Mouse (Mus musculus) stomach, postnatal 0 days (tissue): ENCODE data around the gene Ankrd11. TPM values are rescaled to one million over a fixed set of nuclear protein-coding genes. Genes with fewer than 3 reads are reported as not detected.
A peak's percentile ranks its signal among the peaks of the same experiment; 100 is the strongest.

Experiments
- ATAC-seq: fragments of 200-750 bp; cut with Nextera tagmentation; 2 replicates; pipeline ENCODE4 v1.8.0; 2017; ENCODE audit not compliant: low FRiP score, low TSS enrichment
- DNase-seq: peaks from one replicate; pipeline ENCODE4 v3.0.0-alpha.2; 2016; ENCODE audit warnings: low spot score
- H3K27ac ChIP-seq: fragments of 300-500 bp; sonication (generic); replicated peaks from 2 replicates; pipeline ENCODE4 v1.5.1; 2014; ENCODE audit warnings: mild to moderate bottlenecking, control low read depth
- H3K27me3 ChIP-seq: fragments of 300-500 bp; sonication (generic); 2 replicates; pipeline ENCODE4 v1.6.1; 2014; ENCODE audit warnings: low read length; ENCODE audit not compliant: control insufficient read depth, insufficient read depth
- H3K36me3 ChIP-seq: fragments of 300-500 bp; sonication (generic); 2 replicates; pipeline ENCODE4 v1.6.1; 2014; ENCODE audit warnings: low read length, mixed read lengths; ENCODE audit not compliant: control insufficient read depth, insufficient read depth
- H3K4me1 ChIP-seq: fragments of 300-500 bp; sonication (generic); replicated peaks from 2 replicates; pipeline ENCODE4 v1.6.1; 2014; ENCODE audit warnings: antibody characterized with exemption; ENCODE audit not compliant: control insufficient read depth, insufficient read depth
- H3K4me2 ChIP-seq: fragments of 300-500 bp; sonication (generic); replicated peaks from 2 replicates; pipeline ENCODE4 v1.6.1; 2014; ENCODE audit warnings: low read depth, mild to moderate bottlenecking, control low read depth, moderate library complexity
- H3K4me3 ChIP-seq: fragments of 300-500 bp; sonication (generic); 2 replicates; pipeline ENCODE4 v1.5.1; 2014; ENCODE audit warnings: low read depth, low read length, control low read depth
- H3K9ac ChIP-seq: fragments of 300-500 bp; sonication (generic); 2 replicates; pipeline ENCODE4 v1.6.1; 2014; ENCODE audit warnings: mild to moderate bottlenecking, low read length, control low read depth, mixed read lengths
- H3K9me3 ChIP-seq: fragments of 300-500 bp; sonication (generic); 2 replicates; pipeline ENCODE4 v1.6.1; 2016; ENCODE audit warnings: low read length; ENCODE audit not compliant: control insufficient read depth
- CTCF ChIP-seq: IDR thresholded peaks from 2 replicates; pipeline ENCODE4 v1.5.1; 2016; ENCODE audit warnings: antibody characterized with exemption, low read depth, mild to moderate bottlenecking, moderate library complexity
- EP300 ChIP-seq: optimal IDR thresholded peaks from 2 replicates; pipeline ENCODE3; 2016; ENCODE audit warnings: antibody characterized with exemption
- WGBS: fragments of 180-500 bp; shearing (Covaris S2); extraction: QIAGEN DNeasy Blood & Tissue Kit; methylation state at CpG from one replicate; pipeline ENCODE4 v1.1.7; 2014; 5-methylcytosine and 5-hydroxymethylcytosine counted together
- polyA plus RNA-seq: library from polyadenylated mRNA; unstranded; fragments of >200 nt; fragmentation: Nextera tagmentation; extraction: Ambion mirVana; gene quantifications from 2 replicates; pipeline ENCODE4 v1.2.1, GENCODE M21; 2015

Ankrd11 gene
- polyA plus RNA-seq, 1 experiment from 2014 or later: 35.0 TPM

GRCm38 (mm10) chr8:122918438-122919107 lies 123.5 kb downstream of the Ankrd11 start:
- H3K4me2 ChIP-seq: no peak overlapping the region
- DNase-seq: no peak
- H3K9ac ChIP-seq: no peak overlapping the region
- ATAC-seq: no peak
- H3K27ac ChIP-seq: peak overlapping the region; percentile 50
- H3K9me3 ChIP-seq: no peaks in the 10 kb centered on the region
- H3K36me3 ChIP-seq: 0 out of 2 replicates have a peak, but pooled peaks cover 2% of the 10 kb centered on the region
- 66% methylated on average over 7 of the region's 7 CpGs for WGBS
- H3K4me3 ChIP-seq: no peak overlapping the region
- TF ChIP-seq CTCF: no peak
- TF ChIP-seq EP300: no peak
- peaks cover 14% of the 10 kb centered on the region; the same call in 1 of the 2 replicates for H3K4me1 ChIP-seq
- H3K27me3 ChIP-seq: no peaks in the 10 kb centered on the region

- Histone ChIP-seq H3K9ac (no peak overlapping the region), H3K27me3 (no peaks in the 10 kb centered on the region), H3K4me1 (peaks cover 14% of the 10 kb centered on the region; the same call in 1 of the 2 replicates), H3K4me2 (0 out of 2 replicates have a peak overlapping the region, but pooled peaks have one; percentile 1), H3K27ac (peak overlapping the region; percentile 50), H3K4me3 (no peak overlapping the region), H3K9me3 (no peaks in the 10 kb centered on the region), H3K36me3 (0 out of 2 replicates have a peak, but pooled peaks cover 5% of the 10 kb centered on the region)
- WGBS: 34% methylated on average over 11 of the region's 11 CpGs
- peak; percentile 54; the same call in 1 of the 2 replicates for ATAC-seq
- no peak for TF ChIP-seq CTCF
- no peak for TF ChIP-seq EP300
- DNase-seq: peak; percentile 37
These were observed 124.3 kb downstream of the Ankrd11 start for GRCm38 (mm10) chr8:122917531-122918392.

GRCm38 (mm10) chr8:122916766-122917165 lies 125.3 kb downstream of the Ankrd11 start:
- Histone ChIP-seq H3K27me3 (no peaks in the 10 kb centered on the region), H3K36me3 (0 out of 2 replicates have a peak, but pooled peaks cover 5% of the 10 kb centered on the region), H3K4me1 (peaks cover 14% of the 10 kb centered on the region; the same call in 1 of the 2 replicates), H3K9me3 (no peaks in the 10 kb centered on the region), H3K9ac (no peak overlapping the region), H3K4me2 (no peak overlapping the region), H3K4me3 (no peak overlapping the region), H3K27ac (no peak overlapping the region)
- ATAC-seq (no peak), DNase-seq (no peak)
- TF ChIP-seq CTCF (no peak), EP300 (no peak)
- 48% methylated on average over 3 of the region's 3 CpGs for WGBS

- DNase-seq: no peak
- H3K4me1 ChIP-seq: peaks cover 6% of the 10 kb centered on the region; the same call in 1 of the 2 replicates
- TF ChIP-seq EP300 (no peak), CTCF (no peak)
- ATAC-seq: no peak
- no peaks in the 10 kb centered on the region for H3K27me3 ChIP-seq
- 92% methylated on average over 4 of the region's 4 CpGs for WGBS
- H3K27ac ChIP-seq: no peak overlapping the region
- H3K9ac ChIP-seq: no peak overlapping the region
- no peak overlapping the region for H3K4me2 ChIP-seq
- no peak overlapping the region for H3K4me3 ChIP-seq
- H3K9me3 ChIP-seq: no peaks in the 10 kb centered on the region
- H3K36me3 ChIP-seq: peaks cover 11% of the 10 kb centered on the region
These were observed 129.2 kb downstream of the Ankrd11 start for GRCm38 (mm10) chr8:122912871-122913270.

- Histone ChIP-seq H3K9me3 (no peaks in the 10 kb centered on the region), H3K4me1 (0 out of 2 replicates have a peak, but pooled peaks cover 2% of the 10 kb centered on the region), H3K9ac (no peak overlapping the region), H3K4me2 (no peak overlapping the region), H3K36me3 (peaks cover 11% of the 10 kb centered on the region), H3K4me3 (no peak overlapping the region), H3K27me3 (no peaks in the 10 kb centered on the region), H3K27ac (no peak overlapping the region)
- ATAC-seq (no peak), DNase-seq (no peak)
- TF ChIP-seq EP300 (no peak), CTCF (no peak)
- WGBS: 71% methylated on average over 3 of the region's 3 CpGs
These were observed 129.9 kb downstream of the Ankrd11 start for GRCm38 (mm10) chr8:122912150-122912549.
